Mouse (Mus musculus): ENCODE measurements around the gene Egflam. TPM values are rescaled to one million over a fixed set of nuclear protein-coding genes. Genes with fewer than 3 reads are reported as not detected.
A peak's percentile ranks its signal among the peaks of the same experiment; 100 is the strongest.

Egflam gene
- polyA plus RNA-seq (2016; fragmentation: Nextera tagmentation; extraction: Ambion mirVana) = 19.2 and 21.3 TPM in 2 replicates

- Histone ChIP-seq H3K9ac (peak within 1 kb of the TSS; percentile 65), H3K36me3 (no peaks in the 10 kb centered on the region), H3K4me1 (peaks cover 7% of the 10 kb centered on the region), H3K4me3 (peak within 1 kb of the TSS; percentile 58), H3K27ac (peak within 1 kb of the TSS; percentile 76), H3K9me3 (no peaks in the 10 kb centered on the region), H3K4me2 (replicated peaks) (peak within 1 kb of the TSS; percentile 67), H3K27me3 (no peaks in the 10 kb centered on the region)
- under 1% methylated on average over 62 of the region's 62 CpGs for WGBS
- peak; percentile 82 for ATAC-seq (ENCODE audit: insufficient number of reproducible peaks, insufficient read depth, low FRiP score, low TSS enrichment)
These were observed at the start of gene Egflam for GRCm38 (mm10) chr15:7397818-7398608. Gene Egflam (minus strand): TSS chr15:7398395.

- Histone ChIP-seq H3K27me3 (no peaks in the 10 kb centered on the region), H3K27ac (no peak overlapping the region), H3K4me3 (no peak overlapping the region), H3K9me3 (no peaks in the 10 kb centered on the region), H3K4me1 (no peaks in the 10 kb centered on the region), H3K4me2 (replicated peaks) (no peak overlapping the region), H3K9ac (no peak overlapping the region), H3K36me3 (no peaks in the 10 kb centered on the region)
- ATAC-seq (ENCODE audit: insufficient number of reproducible peaks, insufficient read depth, low FRiP score, low TSS enrichment) = no peak
- WGBS = 65% methylated on average over 17 of the region's 17 CpGs
These were observed 45.5 kb upstream of the Egflam start for GRCm38 (mm10) chr15:7443396-7444315.

GRCm38 (mm10) chr15:7442148-7443100 is 44.2 kb upstream of the Egflam start:
- Histone ChIP-seq H3K27ac (no peak overlapping the region), H3K27me3 (no peaks in the 10 kb centered on the region), H3K4me3 (no peak overlapping the region), H3K36me3 (no peaks in the 10 kb centered on the region), H3K4me2 (replicated peaks) (no peak overlapping the region), H3K9me3 (no peaks in the 10 kb centered on the region), H3K4me1 (no peaks in the 10 kb centered on the region), H3K9ac (no peak overlapping the region)
- no peak for ATAC-seq (ENCODE audit: insufficient number of reproducible peaks, insufficient read depth, low FRiP score, low TSS enrichment)
- 52% methylated on average over 16 of the region's 16 CpGs for WGBS

GRCm38 (mm10) chr15:7424282-7424681 is 26.1 kb upstream of the Egflam start:
- H3K9ac ChIP-seq = no peak overlapping the region
- H3K4me1 ChIP-seq = no peaks in the 10 kb centered on the region
- no peak overlapping the region for H3K4me2 ChIP-seq (replicated peaks)
- H3K9me3 ChIP-seq = no peaks in the 10 kb centered on the region
- H3K36me3 ChIP-seq = no peaks in the 10 kb centered on the region
- no peak overlapping the region for H3K27ac ChIP-seq
- H3K4me3 ChIP-seq = no peak overlapping the region
- no peak for ATAC-seq (ENCODE audit: insufficient number of reproducible peaks, insufficient read depth, low FRiP score, low TSS enrichment)
- 70% methylated on average over 2 of the region's 2 CpGs for WGBS
- no peaks in the 10 kb centered on the region for H3K27me3 ChIP-seq

GRCm38 (mm10) chr15:7404521-7404920 is 6.3 kb upstream of the Egflam start:
- Histone ChIP-seq H3K36me3 (no peaks in the 10 kb centered on the region), H3K4me2 (replicated peaks) (no peak overlapping the region), H3K9me3 (no peaks in the 10 kb centered on the region), H3K4me3 (no peak overlapping the region), H3K9ac (no peak overlapping the region), H3K27me3 (no peaks in the 10 kb centered on the region), H3K4me1 (no peaks in the 10 kb centered on the region), H3K27ac (no peak overlapping the region)
- no peak for ATAC-seq (ENCODE audit: insufficient number of reproducible peaks, insufficient read depth, low FRiP score, low TSS enrichment)
- 75% methylated on average over 8 of the region's 8 CpGs for WGBS

GRCm38 (mm10) chr15:7398609-7399540 is 680 bp upstream of the Egflam start:
- ATAC-seq (ENCODE audit: insufficient number of reproducible peaks, insufficient read depth, low FRiP score, low TSS enrichment) = 0 out of 2 replicates have a peak, but pooled peaks have one; percentile 38
- no peaks in the 10 kb centered on the region for H3K36me3 ChIP-seq
- H3K4me1 ChIP-seq = peaks cover 7% of the 10 kb centered on the region
- H3K27me3 ChIP-seq = no peaks in the 10 kb centered on the region
- peak overlapping the region; percentile 58 for H3K4me3 ChIP-seq
- no peaks in the 10 kb centered on the region for H3K9me3 ChIP-seq
- H3K4me2 ChIP-seq (replicated peaks) = peak overlapping the region; percentile 67
- peak overlapping the region; percentile 65; the same call in 1 of the 2 replicates for H3K9ac ChIP-seq
- 2% methylated on average over 17 of the region's 17 CpGs for WGBS
- H3K27ac ChIP-seq = no peak overlapping the region

- H3K27me3 ChIP-seq = no peaks in the 10 kb centered on the region
- peak overlapping the region; percentile 76 for H3K27ac ChIP-seq
- H3K9ac ChIP-seq = peak overlapping the region; percentile 65
- peak; percentile 43 for ATAC-seq (ENCODE audit: insufficient number of reproducible peaks, insufficient read depth, low FRiP score, low TSS enrichment)
- no peaks in the 10 kb centered on the region for H3K9me3 ChIP-seq
- H3K4me3 ChIP-seq = peak overlapping the region; percentile 58
- H3K4me1 ChIP-seq = peaks cover 7% of the 10 kb centered on the region
- H3K36me3 ChIP-seq = no peaks in the 10 kb centered on the region
- 0% methylated on average over 8 of the region's 8 CpGs for WGBS
- peak overlapping the region; percentile 67 for H3K4me2 ChIP-seq (replicated peaks)
These were observed 763 bp downstream of the Egflam start for GRCm38 (mm10) chr15:7397446-7397817.

GRCm38 (mm10) chr15:7383349-7383748 is 14.8 kb downstream of the Egflam start:
- no peak for ATAC-seq (ENCODE audit: insufficient number of reproducible peaks, insufficient read depth, low FRiP score, low TSS enrichment)
- 87% methylated on average over 4 of the region's 4 CpGs for WGBS
- H3K27ac ChIP-seq = no peak overlapping the region
- H3K36me3 ChIP-seq = no peaks in the 10 kb centered on the region
- H3K9ac ChIP-seq = no peak overlapping the region
- no peak overlapping the region for H3K4me3 ChIP-seq
- H3K4me2 ChIP-seq (replicated peaks) = no peak overlapping the region
- H3K4me1 ChIP-seq = 0 out of 2 replicates have a peak, but pooled peaks cover 3% of the 10 kb centered on the region
- H3K27me3 ChIP-seq = no peaks in the 10 kb centered on the region
- no peaks in the 10 kb centered on the region for H3K9me3 ChIP-seq

GRCm38 (mm10) chr15:7382457-7382856 is 15.7 kb downstream of the Egflam start:
- Histone ChIP-seq H3K4me3 (no peak overlapping the region), H3K36me3 (no peaks in the 10 kb centered on the region), H3K4me1 (0 out of 2 replicates have a peak, but pooled peaks cover 3% of the 10 kb centered on the region), H3K9me3 (no peaks in the 10 kb centered on the region), H3K4me2 (replicated peaks) (no peak overlapping the region), H3K9ac (no peak overlapping the region), H3K27me3 (no peaks in the 10 kb centered on the region), H3K27ac (no peak overlapping the region)
- WGBS = 67% methylated on average over 10 of the region's 10 CpGs
- ATAC-seq (ENCODE audit: insufficient number of reproducible peaks, insufficient read depth, low FRiP score, low TSS enrichment) = no peak

GRCm38 (mm10) chr15:7352635-7353051 is 45.6 kb downstream of the Egflam start:
- Histone ChIP-seq H3K27me3 (no peaks in the 10 kb centered on the region), H3K9ac (no peak overlapping the region), H3K4me1 (no peaks in the 10 kb centered on the region), H3K4me2 (replicated peaks) (no peak overlapping the region), H3K9me3 (no peaks in the 10 kb centered on the region), H3K27ac (no peak overlapping the region), H3K4me3 (no peak overlapping the region), H3K36me3 (no peaks in the 10 kb centered on the region)
- ATAC-seq (ENCODE audit: insufficient number of reproducible peaks, insufficient read depth, low FRiP score, low TSS enrichment) = no peak
- 92% methylated on average over 1 of the region's 1 CpGs for WGBS
